Mouse (Mus musculus) midbrain, embryonic 12.5 days (tissue): ENCODE results near the gene Capzb. TPM values are rescaled to one million over a fixed set of nuclear protein-coding genes. Genes with fewer than 3 reads are reported as not detected.

Source experiments
- ATAC-seq: fragments of 200-750 bp; cut with Nextera tagmentation; 2 replicates; pipeline ENCODE4 v1.8.0; 2017; ENCODE audit warnings: low read depth, moderate TSS enrichment, moderate library complexity; ENCODE audit not compliant: low FRiP score
- H3K27ac ChIP-seq: fragments of 300-500 bp; sonication (generic); replicated peaks from 2 replicates; pipeline ENCODE4 v1.5.1; 2016; ENCODE audit warnings: mild to moderate bottlenecking
- H3K27me3 ChIP-seq: fragments of 300-500 bp; sonication (generic); 2 replicates; pipeline ENCODE4 v1.6.1; 2016; ENCODE audit warnings: mild to moderate bottlenecking
- H3K36me3 ChIP-seq: fragments of 300-500 bp; sonication (generic); 2 replicates; pipeline ENCODE4 v1.6.1; 2016
- H3K4me1 ChIP-seq: fragments of 300-500 bp; sonication (generic); 2 replicates; pipeline ENCODE4 v1.6.1; 2016
- H3K4me2 ChIP-seq: fragments of 300-500 bp; sonication (generic); replicated peaks from 2 replicates; pipeline ENCODE4 v1.6.1; 2016; ENCODE audit warnings: mild to moderate bottlenecking, moderate library complexity
- H3K4me3 ChIP-seq: fragments of 300-500 bp; sonication (generic); 2 replicates; pipeline ENCODE4 v1.5.1; 2016; ENCODE audit warnings: mild to moderate bottlenecking
- H3K9ac ChIP-seq: fragments of 300-500 bp; sonication (generic); replicated peaks from 2 replicates; pipeline ENCODE4 v1.6.1; 2016; ENCODE audit warnings: mild to moderate bottlenecking, moderate library complexity
- H3K9me3 ChIP-seq: fragments of 300-500 bp; sonication (generic); 2 replicates; pipeline ENCODE4 v1.6.1; 2016; ENCODE audit warnings: mild to moderate bottlenecking
- WGBS: fragments of 180-500 bp; shearing (Covaris S2); methylation state at CpG from one replicate; pipeline ENCODE4 v1.1.7; 2016; 5-methylcytosine and 5-hydroxymethylcytosine counted together
- polyA plus RNA-seq: library from polyadenylated mRNA; unstranded; fragments of >200 nt; fragmentation: Nextera tagmentation; extraction: Ambion mirVana; gene quantifications from 2 replicates; pipeline ENCODE4 v1.2.1, GENCODE M21; 2016

Capzb gene
- polyA plus RNA-seq, 1 experiment from 2014 or later, result 337 TPM

DNA sequence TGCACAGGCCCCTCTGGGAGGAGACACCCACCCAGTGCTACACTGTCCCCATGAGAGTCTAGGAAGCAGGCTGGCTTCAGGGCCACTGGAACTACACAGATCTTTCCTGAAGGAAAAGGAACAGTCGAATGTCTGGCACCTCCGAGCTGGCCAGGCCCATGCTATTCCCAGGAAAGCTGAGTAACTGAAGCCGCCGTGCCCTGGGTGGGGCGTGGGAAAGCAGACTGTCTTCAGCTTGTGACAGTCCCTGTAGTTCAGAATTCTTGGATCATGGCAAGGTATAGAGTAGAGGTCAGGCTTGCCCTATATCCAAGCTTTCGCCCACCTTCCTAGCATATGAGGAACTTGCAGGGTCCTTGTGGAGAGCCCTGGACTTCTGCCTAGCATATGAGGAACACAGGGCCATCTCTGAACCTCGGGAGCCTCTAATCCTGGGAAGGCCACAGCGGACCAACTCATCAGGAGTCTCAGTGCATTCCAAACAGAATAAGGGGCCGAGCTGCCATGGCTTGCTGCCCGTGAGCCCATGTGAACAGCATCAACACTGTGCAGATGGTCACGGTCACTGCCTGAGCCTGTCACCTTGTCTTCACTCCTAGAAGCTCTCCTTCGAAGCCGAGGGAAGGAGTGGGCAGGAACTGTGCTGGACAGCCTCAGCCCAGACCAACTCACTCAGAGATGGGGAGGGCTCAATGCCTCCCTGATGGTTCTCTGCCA is 73.2 kb downstream of the Capzb start:
- H3K4me3 ChIP-seq, result no peak overlapping the region
- no peaks in the 10 kb centered on the region for H3K9me3 ChIP-seq
- no peak for ATAC-seq
- H3K36me3 ChIP-seq, result peaks cover 56% of the 10 kb centered on the region
- H3K4me1 ChIP-seq, result no peaks in the 10 kb centered on the region; the same call in 1 of the 2 replicates
- no peak overlapping the region for H3K27ac ChIP-seq
- 86% methylated on average over 13 of the region's 13 CpGs for WGBS
- H3K27me3 ChIP-seq, result no peaks in the 10 kb centered on the region
- no peak overlapping the region for H3K4me2 ChIP-seq
- no peak overlapping the region for H3K9ac ChIP-seq

DNA sequence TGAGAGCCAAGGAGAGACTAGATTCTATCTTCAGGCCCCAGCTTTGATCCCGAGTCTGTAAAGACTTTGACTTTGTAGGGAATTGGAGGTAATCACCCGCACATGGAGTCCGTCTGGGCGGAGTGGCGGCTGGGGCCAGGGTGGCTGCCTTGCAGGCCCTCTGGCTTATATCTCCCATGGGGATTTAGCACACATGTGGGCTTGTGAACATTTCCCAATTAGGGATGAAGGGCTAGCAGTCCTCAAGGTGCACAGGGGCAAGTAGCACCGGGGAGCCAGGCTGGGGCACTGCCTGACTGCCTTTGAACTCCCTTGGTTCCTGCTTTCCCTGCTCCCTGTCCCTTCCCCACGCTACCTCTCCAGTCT is 73.8 kb downstream of the Capzb start:
- Histone ChIP-seq H3K4me1 (no peaks in the 10 kb centered on the region; the same call in 1 of the 2 replicates), H3K27me3 (no peaks in the 10 kb centered on the region), H3K27ac (no peak overlapping the region), H3K9me3 (no peaks in the 10 kb centered on the region), H3K4me2 (no peak overlapping the region), H3K4me3 (no peak overlapping the region), H3K36me3 (peaks cover 50% of the 10 kb centered on the region), H3K9ac (no peak overlapping the region)
- ATAC-seq, result no peak
- WGBS, result 81% methylated on average over 7 of the region's 7 CpGs

DNA sequence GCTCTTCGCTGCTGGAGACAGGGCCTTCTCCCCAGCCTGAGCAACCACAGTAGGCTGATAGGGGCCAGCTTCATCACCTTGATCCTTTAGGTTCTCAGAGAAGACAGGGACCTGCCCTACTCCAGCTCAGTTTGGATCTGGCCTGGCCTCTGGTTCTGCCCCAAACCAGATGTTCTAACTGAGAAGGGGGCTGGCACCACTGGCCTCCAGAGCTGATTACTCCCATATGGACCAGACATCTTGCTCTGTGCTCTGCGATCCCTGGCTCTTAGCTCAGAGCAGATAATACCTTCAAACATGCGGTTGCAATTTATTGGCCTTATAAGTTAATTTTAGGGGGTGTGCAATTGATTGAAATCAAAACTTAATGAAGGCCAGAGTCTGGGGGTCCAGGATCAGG is 74.6 kb downstream of the Capzb start:
- Histone ChIP-seq H3K4me3 (no peak overlapping the region), H3K4me1 (no peaks in the 10 kb centered on the region; the same call in 1 of the 2 replicates), H3K9me3 (no peaks in the 10 kb centered on the region), H3K27ac (no peak overlapping the region), H3K4me2 (no peak overlapping the region), H3K36me3 (peaks cover 42% of the 10 kb centered on the region), H3K27me3 (no peaks in the 10 kb centered on the region), H3K9ac (no peak overlapping the region)
- 85% methylated on average over 3 of the region's 3 CpGs for WGBS
- ATAC-seq, result no peak

DNA sequence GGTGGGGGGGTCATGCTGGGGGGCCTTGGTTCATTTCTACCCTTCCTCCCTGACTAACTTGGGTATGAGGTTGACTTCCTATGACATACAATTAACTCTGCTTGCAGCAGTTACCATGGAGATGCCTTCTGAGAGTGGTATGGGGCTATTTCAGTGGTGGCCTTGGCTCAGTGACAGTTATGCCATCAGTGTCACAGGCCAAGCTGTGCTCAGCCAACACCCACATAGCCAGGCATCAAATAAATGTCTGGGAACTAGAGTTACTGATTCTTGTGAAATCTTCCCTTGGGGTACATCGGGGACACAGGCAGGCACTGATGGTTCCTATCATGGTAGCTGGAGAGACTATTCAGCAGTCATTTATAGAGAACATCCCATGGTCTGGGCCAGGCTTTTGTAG is 75.5 kb downstream of the Capzb start:
- no peaks in the 10 kb centered on the region for H3K27me3 ChIP-seq
- ATAC-seq, result no peak
- peaks cover 34% of the 10 kb centered on the region for H3K36me3 ChIP-seq
- no peak overlapping the region for H3K4me2 ChIP-seq
- H3K9ac ChIP-seq, result no peak overlapping the region
- no peak overlapping the region for H3K27ac ChIP-seq
- no peaks in the 10 kb centered on the region; the same call in 1 of the 2 replicates for H3K4me1 ChIP-seq
- H3K4me3 ChIP-seq, result no peak overlapping the region
- no peaks in the 10 kb centered on the region for H3K9me3 ChIP-seq
- WGBS, result 94% methylated on average over 1 of the region's 1 CpGs

GRCm38 (mm10) chr4:139270168-139270567 is 77.5 kb downstream of the Capzb start:
- Histone ChIP-seq H3K27me3 (no peaks in the 10 kb centered on the region), H3K9me3 (no peaks in the 10 kb centered on the region), H3K4me2 (no peak overlapping the region), H3K4me3 (no peak overlapping the region), H3K36me3 (peaks cover 21% of the 10 kb centered on the region), H3K9ac (no peak overlapping the region), H3K4me1 (no peaks in the 10 kb centered on the region; the same call in 1 of the 2 replicates), H3K27ac (no peak overlapping the region)
- WGBS, result 90% methylated on average over 3 of the region's 3 CpGs
- no peak for ATAC-seq

- Histone ChIP-seq H3K36me3 (peaks cover 21% of the 10 kb centered on the region), H3K9ac (no peak overlapping the region), H3K4me2 (no peak overlapping the region), H3K9me3 (no peaks in the 10 kb centered on the region), H3K27me3 (no peaks in the 10 kb centered on the region), H3K4me1 (no peaks in the 10 kb centered on the region; the same call in 1 of the 2 replicates), H3K4me3 (no peak overlapping the region), H3K27ac (no peak overlapping the region)
- ATAC-seq, result no peak
- 88% methylated on average over 9 of the region's 9 CpGs for WGBS
These were observed 78.9 kb downstream of the Capzb start for GRCm38 (mm10) chr4:139271562-139271961.

DNA sequence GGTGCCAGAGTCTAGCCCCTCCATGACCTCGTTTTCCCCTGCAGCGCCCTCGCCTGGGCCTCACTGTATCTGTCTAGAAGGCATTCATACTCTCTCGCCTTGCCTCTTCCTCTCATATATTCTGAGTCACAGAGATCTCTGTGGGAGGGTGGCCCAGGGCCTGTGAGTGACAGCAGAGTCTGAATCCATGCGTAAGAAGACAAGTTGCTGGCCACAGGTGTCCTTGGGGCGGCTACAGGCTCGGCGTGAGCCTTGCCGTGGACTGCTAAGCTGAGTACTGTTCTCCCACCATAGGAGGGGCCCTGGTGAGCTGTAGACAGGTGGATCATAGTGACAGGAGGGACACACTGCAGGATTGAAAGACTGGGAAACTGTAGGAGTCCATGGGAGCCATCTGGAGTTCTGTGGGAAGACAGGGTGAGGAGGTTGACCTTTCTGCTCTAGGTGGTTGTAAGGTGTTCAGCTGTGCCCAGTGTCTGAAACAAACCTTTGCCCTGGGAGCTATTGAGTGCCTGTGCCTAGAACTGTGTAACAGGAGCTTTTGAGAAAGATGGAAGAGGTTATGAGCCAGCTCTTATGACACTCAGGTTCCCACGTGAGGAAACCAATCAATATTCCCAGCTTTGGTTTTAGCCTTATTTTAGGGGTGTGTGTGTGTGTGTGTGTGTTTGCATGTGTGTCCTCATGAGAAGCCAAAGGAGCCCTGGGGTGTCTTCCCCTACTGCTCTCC is 80.4 kb downstream of the Capzb start:
- peaks cover 15% of the 10 kb centered on the region for H3K36me3 ChIP-seq
- ATAC-seq, result no peak

DNA sequence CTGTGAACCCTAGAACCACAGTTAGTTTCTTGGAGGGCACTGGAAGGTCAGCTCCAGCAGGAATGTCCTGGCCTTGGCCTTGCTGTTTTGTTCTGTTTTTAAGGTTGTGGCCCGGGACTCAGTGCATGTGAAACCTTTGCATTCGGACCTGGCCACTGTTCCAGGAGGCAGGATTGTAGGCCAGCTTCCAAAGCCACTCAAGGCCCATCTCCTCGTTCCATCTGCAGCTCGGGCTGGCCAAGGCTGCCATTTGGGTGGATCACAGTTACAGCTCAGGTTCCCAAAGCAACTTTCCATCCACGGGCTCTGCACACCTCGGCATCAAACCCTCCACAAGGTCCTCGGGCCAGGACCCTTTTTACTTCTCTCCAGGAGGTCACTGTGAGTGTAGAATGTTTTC is 81.9 kb downstream of the Capzb start:
- ATAC-seq, result no peak
- no peak overlapping the region for H3K9ac ChIP-seq
- peaks cover 8% of the 10 kb centered on the region; the same call in 1 of the 2 replicates for H3K36me3 ChIP-seq
- H3K27me3 ChIP-seq, result no peaks in the 10 kb centered on the region
- H3K9me3 ChIP-seq, result no peaks in the 10 kb centered on the region
- H3K27ac ChIP-seq, result no peak overlapping the region
- no peaks in the 10 kb centered on the region for H3K4me1 ChIP-seq
- no peak overlapping the region for H3K4me2 ChIP-seq
- 91% methylated on average over 7 of the region's 7 CpGs for WGBS
- no peak overlapping the region for H3K4me3 ChIP-seq

More for the DNA sequence above, 80.4 kb downstream of the Capzb start:
- H3K9me3 ChIP-seq, result no peaks in the 10 kb centered on the region
- H3K4me1 ChIP-seq, result no peaks in the 10 kb centered on the region
- 92% methylated on average over 10 of the region's 10 CpGs for WGBS
- no peak overlapping the region for H3K4me3 ChIP-seq
- H3K27ac ChIP-seq, result no peak overlapping the region
- H3K9ac ChIP-seq, result no peak overlapping the region
- no peaks in the 10 kb centered on the region for H3K27me3 ChIP-seq
- no peak overlapping the region for H3K4me2 ChIP-seq

DNA sequence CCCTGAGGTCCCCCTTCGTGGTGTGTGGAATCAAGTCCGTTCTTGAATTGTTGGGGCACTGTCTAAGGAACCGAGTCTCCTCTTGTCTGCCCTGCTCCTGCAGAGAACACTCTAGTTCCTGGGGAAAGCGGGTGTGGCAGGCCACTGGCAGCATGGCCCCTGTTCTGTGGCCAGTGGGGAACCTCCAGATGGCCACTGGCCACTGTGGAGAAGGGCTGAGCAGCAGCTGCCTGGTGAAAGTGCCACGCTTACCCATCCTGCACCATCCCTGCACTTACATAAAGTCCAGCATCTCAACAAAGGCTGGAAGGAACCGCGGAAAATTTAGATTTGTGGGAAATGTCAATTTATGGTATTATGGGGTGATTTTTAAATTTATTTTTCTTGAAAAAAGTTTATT is 83.7 kb downstream of the Capzb start:
- H3K4me3 ChIP-seq, result no peak overlapping the region
- no peak overlapping the region for H3K27ac ChIP-seq
- no peak overlapping the region for H3K4me2 ChIP-seq
- WGBS, result 93% methylated on average over 7 of the region's 7 CpGs
- no peak for ATAC-seq
- H3K9ac ChIP-seq, result no peak overlapping the region
- H3K27me3 ChIP-seq, result no peaks in the 10 kb centered on the region
- peaks cover 26% of the 10 kb centered on the region for H3K36me3 ChIP-seq
- H3K4me1 ChIP-seq, result no peaks in the 10 kb centered on the region
- H3K9me3 ChIP-seq, result no peaks in the 10 kb centered on the region

GRCm38 (mm10) chr4:139280530-139280929 is 87.8 kb downstream of the Capzb start:
- H3K4me3 ChIP-seq, result no peak overlapping the region
- H3K4me2 ChIP-seq, result no peak overlapping the region
- H3K9ac ChIP-seq, result no peak overlapping the region
- H3K36me3 ChIP-seq, result peaks cover 55% of the 10 kb centered on the region
- H3K4me1 ChIP-seq, result no peaks in the 10 kb centered on the region
- 93% methylated on average over 12 of the region's 12 CpGs for WGBS
- H3K27me3 ChIP-seq, result no peaks in the 10 kb centered on the region
- no peak for ATAC-seq
- no peak overlapping the region for H3K27ac ChIP-seq
- H3K9me3 ChIP-seq, result no peaks in the 10 kb centered on the region

DNA sequence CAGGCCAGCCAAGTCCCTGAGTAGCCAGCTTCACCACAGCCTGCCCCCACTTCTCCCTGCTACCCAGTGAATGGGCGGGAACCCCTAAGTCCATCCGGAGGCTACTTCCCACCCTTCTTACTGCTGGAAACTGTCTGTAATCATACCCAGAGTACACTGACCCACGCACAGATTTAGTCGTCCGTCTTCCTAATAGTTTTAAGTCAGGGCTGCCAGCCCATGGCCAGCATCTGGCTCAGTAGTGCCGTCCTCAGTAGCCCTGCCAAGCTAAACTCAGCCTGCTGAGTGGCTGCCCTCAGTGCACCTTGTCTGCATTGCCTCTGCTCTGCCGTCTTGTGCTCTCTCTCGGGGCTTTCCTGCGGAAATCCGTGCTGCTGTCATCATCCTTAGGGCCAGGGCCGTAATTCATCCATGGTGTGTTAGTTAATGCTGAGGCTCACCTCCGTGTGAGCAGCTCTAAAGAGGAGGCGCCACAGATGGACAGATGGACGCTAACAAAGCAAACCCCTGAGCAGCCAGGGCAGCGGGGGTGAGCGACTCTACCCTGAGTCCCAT is 89.2 kb downstream of the Capzb start:
- no peak for ATAC-seq
- Histone ChIP-seq H3K4me2 (no peak overlapping the region), H3K27ac (no peak overlapping the region), H3K4me1 (no peaks in the 10 kb centered on the region), H3K9me3 (no peaks in the 10 kb centered on the region), H3K9ac (no peak overlapping the region), H3K36me3 (peaks cover 66% of the 10 kb centered on the region), H3K4me3 (no peak overlapping the region), H3K27me3 (no peaks in the 10 kb centered on the region)
- 94% methylated on average over 16 of the region's 16 CpGs for WGBS

GRCm38 (mm10) chr4:139282955-139283417 is 90.3 kb downstream of the Capzb start:
- Histone ChIP-seq H3K27ac (no peak overlapping the region), H3K27me3 (no peaks in the 10 kb centered on the region), H3K36me3 (peaks cover 76% of the 10 kb centered on the region), H3K9ac (no peak overlapping the region), H3K4me1 (no peaks in the 10 kb centered on the region), H3K9me3 (no peaks in the 10 kb centered on the region), H3K4me3 (no peak overlapping the region), H3K4me2 (no peak overlapping the region)
- ATAC-seq, result no peak
- WGBS, result 83% methylated on average over 6 of the region's 6 CpGs
